Mouse (Mus musculus): ENCODE measurements around the gene Birc3. TPM values are rescaled to one million over a fixed set of nuclear protein-coding genes. Genes with fewer than 3 reads are reported as not detected.
"Not testable (repeated sequence)": the region's sequence is repeated elsewhere in the genome, so short reads cannot be mapped to it uniquely, and the experiment has no call there.

Gene Birc3
- polyA plus RNA-seq, 1 experiment from 2014 or later, result 5.6 TPM

DNA sequence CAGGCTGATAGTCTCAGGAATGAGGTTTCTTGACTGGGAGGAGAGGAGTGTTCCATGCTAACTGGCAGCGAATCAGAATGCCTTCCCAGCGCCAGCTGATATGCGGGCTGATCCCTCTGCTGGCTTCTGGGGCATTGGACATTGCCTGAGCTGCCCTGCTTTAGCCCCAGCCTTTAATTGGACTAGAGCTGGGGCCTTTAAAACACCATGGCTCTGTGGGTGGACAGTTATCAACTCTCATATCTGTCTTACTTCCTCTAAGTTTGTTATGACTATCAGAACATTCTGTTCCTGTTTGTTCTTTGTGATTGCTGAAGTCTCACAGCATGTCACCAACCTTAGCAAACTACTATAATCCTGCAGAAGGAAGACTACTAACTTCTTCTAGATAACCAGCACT, 5.0 kb downstream of the Birc3 start:
- Histone ChIP-seq H3K4me3 (ENCODE audit: low read depth, low read length) (no peak overlapping the region), H3K9me3 (ENCODE audit: low read depth, low read length) (no peaks in the 10 kb centered on the region), H3K9ac (no peak overlapping the region), H3K27me3 (ENCODE audit: insufficient read depth, low read length) (no peaks in the 10 kb centered on the region), H3K36me3 (ENCODE audit: insufficient read depth) (no peaks in the 10 kb centered on the region), H3K27ac (ENCODE audit: low read depth) (no peak overlapping the region), H3K4me1 (ENCODE audit: insufficient read depth) (no peaks in the 10 kb centered on the region), H3K4me2 (no peak overlapping the region)
- WGBS, result 93% methylated on average over 3 of the region's 3 CpGs
- ATAC-seq (ENCODE audit: insufficient read depth) (no peak), DNase-seq (no peak)
- TF ChIP-seq CTCF (IDR thresholded peaks at IDR 0.05; ENCODE audit: low read depth), result no peak

DNA sequence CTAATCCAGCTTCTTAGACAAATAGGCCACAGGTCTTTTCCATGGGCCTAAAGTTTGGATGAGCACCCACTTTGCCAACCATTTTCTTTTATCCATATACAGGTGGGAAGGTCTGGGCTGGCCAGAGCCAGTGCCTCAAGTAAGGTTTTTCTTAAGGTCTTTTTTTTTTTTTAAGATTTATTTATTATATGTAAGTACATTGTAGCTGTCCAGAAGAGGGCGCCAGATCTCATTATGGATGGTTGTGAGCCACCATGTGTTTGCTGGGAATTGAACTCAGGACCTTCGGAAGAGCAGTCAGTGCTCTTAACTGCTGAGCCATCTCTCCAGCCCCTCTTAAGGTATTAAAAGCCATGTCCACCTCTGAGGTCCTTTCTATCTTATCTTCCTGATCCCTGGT, 6.0 kb downstream of the Birc3 start:
- not testable (repeated sequence) for DNase-seq; H3K9me3 ChIP-seq (ENCODE audit: low read depth, low read length); H3K9ac ChIP-seq; H3K27me3 ChIP-seq (ENCODE audit: insufficient read depth, low read length); H3K36me3 ChIP-seq (ENCODE audit: insufficient read depth); H3K4me1 ChIP-seq (ENCODE audit: insufficient read depth); H3K27ac ChIP-seq (ENCODE audit: low read depth); H3K4me3 ChIP-seq (ENCODE audit: low read depth, low read length); ATAC-seq (ENCODE audit: insufficient read depth); H3K4me2 ChIP-seq
- 77% methylated on average over 2 of the region's 2 CpGs for WGBS

DNA sequence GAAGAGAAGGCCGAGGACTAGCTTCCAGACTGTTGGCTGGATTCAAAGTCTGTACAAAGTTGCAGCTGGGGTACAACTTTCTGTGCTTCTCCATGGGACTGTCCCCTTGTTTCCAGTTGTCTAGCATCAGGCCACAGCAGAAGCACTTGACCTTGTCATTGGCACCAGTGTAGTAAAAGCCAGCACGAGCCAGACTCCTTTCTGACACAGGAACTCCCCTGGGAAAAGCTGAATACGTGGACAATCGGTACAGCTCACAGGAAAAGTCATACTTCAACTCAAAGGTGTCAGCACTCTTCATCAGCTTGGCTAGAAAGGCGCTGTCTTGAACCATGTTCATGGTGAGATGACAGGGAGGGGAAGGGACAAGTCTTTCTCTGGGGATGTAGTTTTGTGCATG, 12.0 kb downstream of the Birc3 start:
- no peak for ATAC-seq (ENCODE audit: insufficient read depth)
- H3K4me1 ChIP-seq (ENCODE audit: insufficient read depth), result no peaks in the 10 kb centered on the region
- H3K9me3 ChIP-seq (ENCODE audit: low read depth, low read length), result no peaks in the 10 kb centered on the region
- H3K4me3 ChIP-seq (ENCODE audit: low read depth, low read length), result no peak overlapping the region
- DNase-seq, result no peak
- H3K9ac ChIP-seq, result no peak overlapping the region
- no peaks in the 10 kb centered on the region for H3K27me3 ChIP-seq (ENCODE audit: insufficient read depth, low read length)
- H3K27ac ChIP-seq (ENCODE audit: low read depth), result no peak overlapping the region
- WGBS, result 78% methylated on average over 5 of the region's 5 CpGs
- H3K36me3 ChIP-seq (ENCODE audit: insufficient read depth), result no peaks in the 10 kb centered on the region
- H3K4me2 ChIP-seq, result no peak overlapping the region
- no peak for TF ChIP-seq CTCF (IDR thresholded peaks at IDR 0.05; ENCODE audit: low read depth)

DNA sequence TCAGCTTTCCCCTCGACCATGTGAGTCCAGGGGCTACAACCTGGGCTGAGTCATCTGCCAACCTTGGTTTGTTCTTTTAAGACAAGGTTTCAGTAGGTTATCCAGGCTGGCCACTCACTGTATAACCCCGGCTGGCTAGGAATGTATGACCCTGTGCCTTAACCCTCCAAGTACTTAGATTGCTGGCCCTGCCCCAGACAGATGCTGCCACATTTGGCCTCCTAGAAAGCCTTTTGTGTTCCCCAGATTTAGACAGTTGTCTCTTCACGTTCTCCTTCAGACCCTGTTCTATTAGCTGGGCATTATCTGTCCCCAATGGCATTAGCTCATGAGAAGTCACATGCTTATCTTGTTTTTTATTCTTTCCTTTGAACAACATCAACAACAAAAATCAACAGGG, 17.1 kb downstream of the Birc3 start:
- Histone ChIP-seq H3K9me3 (ENCODE audit: low read depth, low read length) (no peaks in the 10 kb centered on the region), H3K9ac (no peak overlapping the region), H3K4me1 (ENCODE audit: insufficient read depth) (no peaks in the 10 kb centered on the region), H3K4me2 (no peak overlapping the region), H3K27ac (ENCODE audit: low read depth) (no peak overlapping the region), H3K4me3 (ENCODE audit: low read depth, low read length) (no peak overlapping the region), H3K36me3 (ENCODE audit: insufficient read depth) (no peaks in the 10 kb centered on the region), H3K27me3 (ENCODE audit: insufficient read depth, low read length) (no peaks in the 10 kb centered on the region)
- 42% methylated on average over 3 of the region's 3 CpGs for WGBS
- no peak for TF ChIP-seq CTCF (IDR thresholded peaks at IDR 0.05; ENCODE audit: low read depth)
- DNase-seq (no peak), ATAC-seq (ENCODE audit: insufficient read depth) (no peak; the same call in 1 of the 2 replicates)

DNA sequence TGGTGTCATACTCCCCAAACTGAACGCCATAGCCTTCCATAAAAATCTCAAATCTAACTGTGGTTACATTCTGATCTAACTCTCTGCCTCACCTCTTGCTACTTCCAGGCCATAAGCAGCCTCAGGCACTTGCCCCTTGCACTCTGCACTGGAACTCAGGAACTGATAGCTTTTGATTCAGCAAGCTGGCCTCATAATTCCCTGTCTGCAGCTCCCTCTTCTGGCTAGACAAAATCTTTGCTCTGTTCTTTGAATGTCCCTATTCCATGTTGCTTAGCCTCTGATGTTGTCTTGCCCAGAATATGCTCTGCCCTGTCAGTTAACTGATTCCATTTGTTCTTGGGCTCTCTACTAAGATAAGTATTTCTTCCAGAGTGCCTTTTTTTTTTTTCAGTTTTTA, 17.6 kb downstream of the Birc3 start:
- Histone ChIP-seq H3K4me2 (no peak overlapping the region), H3K4me1 (ENCODE audit: insufficient read depth) (no peaks in the 10 kb centered on the region), H3K27ac (ENCODE audit: low read depth) (no peak overlapping the region), H3K36me3 (ENCODE audit: insufficient read depth) (no peaks in the 10 kb centered on the region), H3K9me3 (ENCODE audit: low read depth, low read length) (no peaks in the 10 kb centered on the region), H3K9ac (no peak overlapping the region), H3K27me3 (ENCODE audit: insufficient read depth, low read length) (no peaks in the 10 kb centered on the region), H3K4me3 (ENCODE audit: low read depth, low read length) (no peak overlapping the region)
- TF ChIP-seq CTCF (IDR thresholded peaks at IDR 0.05; ENCODE audit: low read depth), result peak; percentile 66
- DNase-seq (peak; percentile 75), ATAC-seq (ENCODE audit: insufficient read depth) (peak; percentile 41; the same call in 1 of the 2 replicates)
- WGBS, result 39% methylated on average over 1 of the region's 1 CpGs

DNA sequence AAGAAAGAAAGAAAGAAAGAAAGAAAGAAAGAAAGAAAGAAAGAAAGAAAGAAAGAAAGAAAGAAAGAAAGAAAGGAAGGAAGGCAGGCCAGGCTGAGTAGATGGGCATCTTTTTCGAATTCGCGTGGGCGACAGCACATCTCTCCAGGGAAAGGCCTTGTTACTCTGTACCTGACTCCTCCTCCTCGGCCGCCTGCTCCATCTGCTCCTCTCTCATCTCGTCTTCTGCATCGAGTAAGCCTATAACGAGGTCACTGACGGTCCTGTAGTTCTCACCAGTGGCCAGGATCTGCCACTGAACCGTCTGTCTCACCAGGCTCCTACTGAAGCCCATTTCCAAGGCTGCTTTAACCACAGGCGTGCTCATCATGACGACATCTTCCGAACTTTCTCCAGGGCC, 18.8 kb downstream of the Birc3 start:
- WGBS, result 74% methylated on average over 14 of the region's 14 CpGs
- not testable (repeated sequence) for H3K27ac ChIP-seq (ENCODE audit: low read depth); H3K4me1 ChIP-seq (ENCODE audit: insufficient read depth); H3K9me3 ChIP-seq (ENCODE audit: low read depth, low read length); H3K4me3 ChIP-seq (ENCODE audit: low read depth, low read length); H3K9ac ChIP-seq; H3K4me2 ChIP-seq; DNase-seq; ATAC-seq (ENCODE audit: insufficient read depth); H3K36me3 ChIP-seq (ENCODE audit: insufficient read depth); H3K27me3 ChIP-seq (ENCODE audit: insufficient read depth, low read length)

DNA sequence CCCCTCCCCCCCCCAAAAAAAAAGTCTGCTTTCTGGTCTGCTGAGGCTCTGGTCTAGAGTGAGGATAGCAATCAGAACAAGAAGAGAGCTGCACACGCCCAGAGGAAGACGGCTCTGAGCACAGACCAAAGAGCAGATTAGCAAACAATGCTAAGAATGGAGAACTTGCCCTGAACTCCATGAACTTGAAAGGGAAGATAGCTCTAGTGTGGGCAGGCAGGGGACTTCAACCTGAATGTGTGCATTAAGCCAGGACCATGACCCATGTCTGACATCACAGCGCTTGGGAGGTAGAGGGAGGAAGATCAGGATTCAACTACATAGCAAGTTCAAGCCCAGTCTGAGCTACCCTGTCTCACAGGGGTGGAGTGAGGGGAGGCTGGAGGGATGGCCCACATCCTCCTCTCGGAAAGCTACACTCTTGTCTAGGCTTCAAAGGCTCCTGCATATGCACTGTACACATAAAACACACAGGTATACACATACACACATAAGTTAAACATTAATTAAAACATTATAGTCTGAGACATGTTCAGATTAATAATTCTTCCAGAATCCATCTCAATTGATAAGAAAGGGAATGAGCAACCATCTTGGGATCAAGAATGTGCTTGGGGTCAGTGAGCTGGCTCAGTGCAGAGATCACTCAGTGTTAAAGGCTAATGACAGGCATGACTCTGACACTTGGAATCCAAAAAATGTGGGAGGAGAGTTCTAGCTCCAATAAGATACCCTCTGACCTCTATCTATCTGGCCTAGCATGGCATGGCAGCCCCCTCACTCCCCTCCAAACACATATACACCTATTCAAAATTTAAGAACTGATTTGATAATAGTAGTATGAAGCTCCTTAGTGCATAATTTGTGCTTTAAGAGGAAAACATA, 20.4 kb downstream of the Birc3 start:
- Histone ChIP-seq H3K27ac (ENCODE audit: low read depth) (no peak overlapping the region), H3K4me1 (ENCODE audit: insufficient read depth) (no peaks in the 10 kb centered on the region), H3K36me3 (ENCODE audit: insufficient read depth) (no peaks in the 10 kb centered on the region), H3K27me3 (ENCODE audit: insufficient read depth, low read length) (no peaks in the 10 kb centered on the region), H3K4me3 (ENCODE audit: low read depth, low read length) (no peak overlapping the region), H3K9me3 (ENCODE audit: low read depth, low read length) (no peaks in the 10 kb centered on the region), H3K9ac (no peak overlapping the region), H3K4me2 (no peak overlapping the region)
- no peak for TF ChIP-seq CTCF (IDR thresholded peaks at IDR 0.05; ENCODE audit: low read depth)
- no peak for ATAC-seq (ENCODE audit: insufficient read depth)
- 66% methylated on average over 4 of the region's 4 CpGs for WGBS
- no peak for DNase-seq
